Mouse (Mus musculus) right cerebral cortex, postnatal 14 days (tissue): ENCODE measurements around the gene Spred2.

Source experiments
- DNase-seq: peaks from one replicate; pipeline ENCODE4 v3.0.0; 2022

Gene Spred2

DNA sequence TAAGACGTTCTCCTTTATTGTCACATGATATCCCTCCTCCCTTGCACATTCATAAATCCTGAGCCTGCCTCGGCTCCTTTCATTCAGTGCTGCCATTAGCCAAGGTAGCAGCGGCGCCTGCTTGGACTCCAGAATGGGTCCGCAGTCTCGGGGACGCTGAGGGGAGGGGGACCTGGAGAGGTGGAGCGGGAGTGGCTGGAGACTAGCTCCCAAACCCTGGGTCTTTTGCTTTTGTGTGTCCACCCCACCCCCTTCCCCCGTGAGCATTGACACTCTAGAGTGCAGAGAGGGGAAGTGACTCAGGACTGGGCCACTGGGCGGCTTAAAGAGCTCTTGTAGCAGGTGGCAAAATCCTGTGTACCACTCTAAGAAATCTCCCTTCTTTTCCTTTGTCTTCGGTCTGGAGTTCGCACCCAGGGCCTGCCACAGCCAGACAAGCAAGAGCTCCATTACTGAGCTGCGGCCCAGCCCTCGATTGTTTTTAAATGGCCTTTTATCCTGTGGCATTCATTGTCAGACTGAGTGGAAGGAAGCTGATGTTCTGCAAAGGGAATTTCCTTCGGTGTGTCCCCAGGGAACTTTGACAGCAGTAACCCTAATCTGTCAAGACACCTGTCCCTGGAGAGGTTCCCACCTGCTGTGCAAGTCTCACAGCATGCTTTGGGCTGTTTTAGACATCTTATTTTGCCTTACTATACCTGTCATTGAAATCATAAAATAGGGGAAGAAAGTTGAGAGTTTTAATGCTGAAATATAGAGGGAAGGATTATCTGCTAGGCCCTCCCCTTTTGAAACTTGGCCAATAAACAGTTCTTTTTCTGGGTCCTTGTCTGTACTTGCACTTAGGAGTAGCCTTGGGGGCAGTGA lies 2.0 kb downstream of the Spred2 start:
- peak; percentile 29 for DNase-seq

DNA sequence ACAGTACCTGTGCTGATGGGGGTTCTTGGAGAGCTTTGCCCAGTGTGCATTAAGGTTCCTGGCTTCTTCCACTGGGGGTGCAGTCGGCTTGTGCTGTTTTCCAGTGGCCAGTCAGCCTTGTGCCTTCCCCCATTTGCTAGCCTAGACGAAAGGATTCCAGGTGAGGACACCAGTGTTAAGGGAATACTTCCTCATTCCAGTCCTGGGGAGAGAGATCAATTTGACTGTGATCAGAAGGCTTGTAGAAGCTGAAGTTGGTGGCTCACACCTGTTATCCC lies 2.6 kb downstream of the Spred2 start:
- DNase-seq = no peak

DNA sequence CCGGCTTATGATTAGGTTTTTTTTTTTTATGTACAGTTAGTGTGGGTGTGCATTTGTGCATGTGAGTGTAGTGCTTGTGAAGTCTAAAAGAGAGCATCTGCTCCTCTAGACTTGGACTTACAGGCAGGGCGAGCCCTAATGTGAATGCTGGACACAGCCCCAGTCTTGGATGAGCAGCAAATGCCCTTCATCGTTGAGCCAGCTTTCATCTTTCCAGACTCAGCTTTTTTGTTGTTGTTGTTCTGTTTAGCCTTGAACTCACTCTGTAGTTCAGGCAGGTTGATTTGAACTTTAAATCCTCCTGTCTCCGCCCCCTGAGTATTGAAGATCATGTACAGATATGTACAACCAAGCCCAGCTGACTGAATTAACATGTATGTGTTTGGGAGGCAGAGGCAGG lies 4.5 kb downstream of the Spred2 start:
- no peak for DNase-seq

DNA sequence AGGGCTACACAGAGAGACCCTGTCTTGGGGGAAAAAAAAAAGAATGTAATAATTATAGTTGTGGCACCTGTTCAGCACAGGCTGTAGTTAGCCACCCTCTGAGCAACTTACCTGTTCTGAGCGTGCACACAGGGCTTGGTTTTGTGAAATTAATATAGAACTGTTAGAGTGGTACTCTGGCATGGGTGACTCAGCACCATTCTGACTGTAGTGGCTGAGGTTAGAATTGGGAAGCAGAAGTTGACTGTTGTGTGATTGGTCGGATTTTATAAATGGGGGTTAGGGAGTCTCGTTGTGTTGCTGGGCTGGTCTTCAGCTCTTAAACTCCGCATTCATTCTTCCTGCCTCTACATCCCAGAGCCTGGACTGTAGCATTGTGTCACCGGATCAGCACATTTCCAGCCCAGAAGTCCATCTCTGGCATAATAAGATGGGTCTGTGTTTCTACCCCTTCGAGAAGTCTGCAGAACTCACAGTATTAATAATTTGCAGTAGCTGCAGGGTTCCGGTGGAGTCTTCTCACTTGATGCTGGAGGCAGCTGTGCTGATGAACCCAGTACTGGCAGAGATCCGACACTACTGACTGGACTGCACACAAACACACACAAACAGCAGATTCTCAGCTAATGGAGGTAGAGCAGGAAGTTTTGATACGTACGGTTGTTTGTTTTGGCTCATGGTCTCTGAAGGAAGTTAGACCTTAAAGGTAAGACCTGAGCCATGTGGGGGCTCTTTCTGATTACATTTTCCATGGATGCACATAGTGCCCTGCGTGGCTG lies 5.1 kb downstream of the Spred2 start:
- DNase-seq = no peak

DNA sequence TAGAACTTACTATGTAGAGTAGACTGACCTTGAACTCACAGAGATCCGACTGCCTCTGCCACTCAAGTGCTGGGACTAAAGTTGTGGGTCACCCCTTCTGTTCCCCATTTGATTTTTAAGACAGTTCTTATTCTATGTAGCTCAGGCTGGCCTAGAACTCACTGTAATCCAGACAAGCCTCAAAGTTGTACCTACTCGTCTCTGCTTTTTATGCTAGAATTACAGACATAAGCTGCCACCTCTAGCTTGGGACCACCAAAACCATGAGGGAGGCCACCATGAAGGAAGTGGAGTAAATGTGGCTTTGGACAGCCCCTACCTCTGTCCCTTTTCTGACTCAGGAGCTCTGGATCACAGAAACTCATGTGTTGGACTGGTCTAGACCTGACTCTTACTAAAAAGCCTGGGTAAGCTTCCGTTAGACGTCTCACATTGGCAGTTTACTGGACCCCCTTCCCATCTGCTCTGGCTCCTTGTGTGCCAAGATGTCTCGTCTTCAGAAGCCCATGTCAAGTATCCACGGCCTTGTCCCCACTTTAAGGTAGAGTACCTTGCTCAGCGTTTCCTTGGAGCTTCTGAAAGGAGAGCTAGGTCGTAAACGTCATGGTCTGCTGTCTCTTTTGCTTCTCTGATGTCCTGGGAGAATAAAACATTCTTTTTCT lies 7.5 kb downstream of the Spred2 start:
- no peak for DNase-seq

DNA sequence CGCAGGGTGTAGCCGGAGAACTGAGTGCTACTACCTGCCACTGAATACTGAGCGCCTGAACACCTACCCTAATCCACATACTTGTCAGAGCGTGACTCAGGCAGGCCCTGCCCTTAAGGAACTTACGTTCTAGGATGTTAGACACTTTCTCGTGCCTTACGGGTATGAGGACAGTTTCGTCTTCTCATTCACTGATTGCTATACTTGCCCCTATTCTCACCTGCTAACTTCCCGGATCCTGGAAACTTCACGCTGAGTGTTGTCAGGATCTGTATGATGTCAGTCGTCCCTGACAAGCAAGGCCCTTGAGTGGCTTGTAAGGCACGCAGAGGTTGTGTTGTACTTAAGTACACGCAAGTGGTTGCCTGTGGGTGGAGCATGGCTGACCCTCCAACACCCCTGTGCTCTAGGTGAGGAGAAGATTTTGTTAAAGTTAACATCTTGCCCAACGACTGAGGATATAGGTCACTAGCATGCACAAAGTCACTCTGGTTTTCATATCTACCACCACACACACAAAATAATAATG lies 8.9 kb downstream of the Spred2 start:
- no peak for DNase-seq

DNA sequence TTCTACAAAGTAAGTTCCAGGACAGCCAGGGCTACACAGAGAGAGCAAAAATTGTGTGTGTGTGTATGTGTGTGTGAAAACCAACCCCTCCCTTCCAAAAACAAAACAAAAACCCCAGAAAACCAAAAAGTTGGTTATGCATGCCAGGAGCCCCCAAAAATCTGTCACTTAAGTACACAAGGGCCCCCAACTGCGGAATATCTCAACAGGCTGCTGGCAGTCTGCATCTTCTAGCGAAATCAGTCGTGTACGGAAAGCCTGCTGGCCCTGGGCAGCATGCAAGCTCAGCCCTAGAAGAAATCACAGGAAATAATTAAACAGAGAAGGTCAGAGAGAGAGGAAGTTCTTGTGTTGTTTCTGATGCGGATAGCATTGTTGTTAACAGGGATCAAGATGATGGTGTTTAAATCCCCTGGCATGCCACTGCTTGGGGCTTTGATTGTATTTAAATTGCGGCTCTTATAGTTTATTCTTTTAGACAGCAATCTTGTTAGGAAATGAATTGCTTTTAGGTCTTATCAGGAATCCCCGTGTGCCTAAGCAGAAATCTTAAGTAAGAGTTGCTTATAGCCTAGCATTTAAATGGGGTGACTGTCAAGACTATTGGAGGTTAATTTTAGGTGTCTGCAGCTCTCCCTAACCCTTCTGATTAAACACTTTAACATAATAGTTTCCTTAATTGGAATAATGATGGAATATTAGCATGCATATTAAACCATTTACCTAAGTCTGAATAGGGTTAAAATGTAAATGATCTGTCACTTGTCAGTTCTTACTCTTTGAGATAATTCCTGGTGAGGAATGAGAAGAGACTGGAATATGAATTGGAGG lies 11.6 kb downstream of the Spred2 start:
- DNase-seq = no peak

DNA sequence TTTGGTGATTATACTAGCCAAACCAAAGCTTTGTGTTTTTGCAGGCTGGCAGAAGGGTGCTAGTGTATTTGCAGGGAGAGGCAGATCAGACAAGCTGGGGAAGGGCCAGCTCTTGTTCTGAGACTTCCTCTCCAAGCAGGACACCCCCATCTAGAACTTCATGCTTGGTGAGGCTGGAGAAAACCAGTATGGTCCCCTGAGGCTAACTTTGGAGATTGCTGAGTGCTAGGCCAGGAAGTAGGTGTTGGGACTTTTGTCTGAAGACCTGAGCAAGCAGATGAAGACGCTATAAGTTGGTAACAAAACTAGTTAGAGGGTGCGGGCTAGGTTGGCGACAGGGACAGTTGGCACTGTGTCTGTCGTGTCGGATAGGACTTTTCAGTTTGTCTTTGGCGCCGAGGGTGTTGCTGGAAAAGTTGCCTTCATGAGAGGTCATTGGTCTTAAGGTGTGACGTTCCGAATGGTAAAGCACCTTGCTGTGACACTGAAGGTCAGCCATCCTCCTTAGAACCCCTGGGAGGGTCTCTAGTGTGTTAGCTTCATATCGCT lies 14.4 kb downstream of the Spred2 start:
- no peak for DNase-seq

DNA sequence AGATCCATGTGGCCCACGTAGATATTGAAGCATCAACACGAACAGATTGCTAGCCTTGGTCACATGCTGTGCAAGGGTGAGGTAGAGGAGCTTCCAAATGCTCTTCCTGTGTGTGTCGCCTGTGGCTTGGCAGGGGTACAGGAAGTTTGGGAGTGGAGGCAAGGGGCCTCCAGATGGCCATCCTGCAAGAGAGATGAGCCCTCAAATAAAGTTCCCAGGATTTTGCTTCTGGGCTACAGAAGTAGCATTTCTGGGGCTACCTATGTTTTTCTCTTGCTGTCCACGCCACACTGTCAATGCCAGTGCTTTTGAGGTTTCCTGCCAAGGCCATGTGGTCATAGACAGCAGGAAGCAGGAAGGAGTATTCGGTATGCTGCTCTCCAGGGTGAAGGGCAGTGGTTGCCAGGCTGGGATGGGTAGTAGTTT lies 15.1 kb downstream of the Spred2 start:
- no peak for DNase-seq

DNA sequence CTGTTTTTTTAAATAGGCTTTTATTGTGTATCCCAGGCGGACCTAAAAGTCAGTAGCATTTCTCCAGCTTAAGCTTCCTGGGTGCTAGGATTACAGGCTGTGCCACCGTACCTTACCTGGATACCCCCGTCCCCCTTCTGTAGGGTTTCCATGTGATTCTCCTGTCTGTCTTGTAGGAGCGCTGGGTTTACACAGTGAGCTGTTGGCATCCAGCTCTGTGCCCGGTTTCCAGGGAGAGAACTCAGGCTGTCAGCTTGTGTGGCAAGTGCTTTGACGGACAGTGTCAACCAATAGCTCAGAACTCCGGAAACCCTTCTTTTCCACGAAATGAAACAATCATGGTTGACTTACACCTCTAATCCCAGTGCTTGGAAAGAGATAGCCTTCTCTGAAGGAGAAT lies 15.7 kb downstream of the Spred2 start:
- no peak for DNase-seq

DNA sequence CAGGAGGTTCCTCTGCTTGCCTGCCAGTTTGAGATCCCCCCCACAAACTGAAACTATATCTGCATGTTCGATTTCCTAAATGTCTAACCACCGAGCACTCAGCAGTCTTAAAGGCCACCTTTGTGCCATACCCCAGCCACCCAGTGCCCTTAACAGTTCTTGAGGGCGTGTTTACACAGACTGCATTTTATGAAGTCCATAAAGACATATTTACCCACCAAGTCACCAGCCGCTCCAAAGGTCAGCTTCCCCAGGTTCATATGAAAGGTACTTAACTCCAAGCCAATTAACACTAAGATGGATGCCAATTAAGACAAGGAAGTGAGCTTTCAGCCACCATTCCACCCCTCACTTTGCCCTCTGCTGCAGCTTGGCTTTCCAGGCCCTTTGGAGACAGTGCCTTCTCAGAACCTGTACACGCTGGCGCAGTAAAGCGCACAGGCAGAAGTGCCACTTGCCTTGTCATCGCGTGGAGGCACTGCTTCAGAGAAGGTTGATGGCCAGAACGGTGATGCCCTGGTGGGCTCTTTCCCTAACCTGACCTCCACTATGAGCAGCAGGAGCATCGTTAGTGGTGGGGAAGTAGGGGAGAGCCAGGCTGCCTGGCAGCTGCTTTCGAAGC lies 17.1 kb downstream of the Spred2 start:
- no peak for DNase-seq

DNA sequence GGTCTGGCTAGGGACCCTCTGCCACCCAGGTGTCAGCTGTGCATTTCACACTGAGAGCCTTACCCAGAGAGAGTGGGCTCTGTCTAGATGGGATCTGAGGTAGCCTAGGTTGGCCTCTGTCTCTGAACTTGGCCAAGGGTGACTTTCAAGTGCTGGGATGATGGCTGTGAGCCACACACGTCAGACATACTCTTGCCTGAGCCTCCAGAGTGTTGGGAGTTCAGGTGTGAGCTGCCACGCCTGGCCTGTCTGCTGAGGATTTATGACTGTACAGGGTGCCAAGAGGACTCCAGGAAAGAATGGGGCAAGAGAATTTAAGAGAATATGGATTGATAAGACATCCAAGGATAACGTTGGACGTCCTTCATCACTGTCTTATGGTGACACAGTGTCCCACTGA lies 17.8 kb downstream of the Spred2 start:
- DNase-seq = no peak

DNA sequence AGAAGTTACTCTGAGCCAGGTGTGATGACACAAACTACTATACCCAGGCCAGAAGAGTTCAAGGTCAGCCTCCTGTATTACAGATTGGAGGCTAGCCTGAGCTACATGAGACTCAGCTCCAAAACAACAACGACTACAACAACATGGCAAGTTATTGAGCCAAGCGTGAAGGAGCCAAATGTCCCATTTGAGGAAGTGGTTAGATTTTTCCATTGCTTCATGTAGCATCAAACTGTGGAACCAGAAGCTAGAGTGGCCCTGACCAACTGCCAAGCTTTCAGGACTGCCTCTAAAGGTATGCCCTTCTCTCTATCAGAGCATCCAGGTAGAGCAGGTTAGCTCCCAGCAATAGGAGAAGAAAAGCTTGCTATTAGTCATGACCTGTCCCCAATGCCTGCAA lies 19.6 kb downstream of the Spred2 start:
- DNase-seq = no peak

DNA sequence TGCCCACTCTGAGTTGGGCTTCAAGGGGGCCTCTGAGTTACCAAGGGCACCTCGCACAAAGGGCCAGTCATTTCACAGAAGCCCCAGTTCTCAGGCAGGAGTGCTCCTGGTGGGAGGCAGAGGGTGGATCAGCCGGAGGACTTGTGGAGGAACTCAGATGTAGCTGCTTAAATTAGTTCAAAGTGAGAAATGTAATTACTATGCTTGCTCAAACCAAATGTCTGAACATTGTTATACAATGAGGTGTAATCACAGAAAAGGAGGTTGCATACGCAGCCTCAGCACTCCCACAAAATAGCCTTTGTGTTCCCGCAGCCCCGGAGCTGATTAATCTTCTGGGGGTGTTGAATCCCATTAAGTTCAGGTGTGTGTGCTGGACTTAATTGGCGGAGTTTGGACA lies 20.5 kb downstream of the Spred2 start:
- no peak for DNase-seq

DNA sequence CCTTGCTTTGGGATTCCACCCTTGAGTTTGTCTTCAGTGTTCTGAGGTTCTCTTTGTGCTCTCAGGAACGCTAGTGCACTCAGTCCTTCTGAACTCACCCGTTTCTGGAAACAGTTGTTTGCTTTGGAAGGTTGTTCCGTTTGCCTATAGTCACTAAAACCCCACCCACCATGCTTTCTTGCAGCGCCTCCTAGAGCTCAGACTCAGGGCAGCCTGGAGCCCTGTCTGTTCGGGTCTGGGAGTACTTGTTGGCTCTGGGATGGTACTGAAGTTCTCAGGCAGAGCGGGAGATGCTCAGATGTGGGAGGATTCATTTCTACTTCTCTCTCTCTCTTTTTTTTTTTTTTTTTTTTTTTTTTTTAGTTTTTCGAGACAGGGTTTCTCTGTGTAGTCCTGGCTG lies 22.5 kb downstream of the Spred2 start:
- no peak for DNase-seq

DNA sequence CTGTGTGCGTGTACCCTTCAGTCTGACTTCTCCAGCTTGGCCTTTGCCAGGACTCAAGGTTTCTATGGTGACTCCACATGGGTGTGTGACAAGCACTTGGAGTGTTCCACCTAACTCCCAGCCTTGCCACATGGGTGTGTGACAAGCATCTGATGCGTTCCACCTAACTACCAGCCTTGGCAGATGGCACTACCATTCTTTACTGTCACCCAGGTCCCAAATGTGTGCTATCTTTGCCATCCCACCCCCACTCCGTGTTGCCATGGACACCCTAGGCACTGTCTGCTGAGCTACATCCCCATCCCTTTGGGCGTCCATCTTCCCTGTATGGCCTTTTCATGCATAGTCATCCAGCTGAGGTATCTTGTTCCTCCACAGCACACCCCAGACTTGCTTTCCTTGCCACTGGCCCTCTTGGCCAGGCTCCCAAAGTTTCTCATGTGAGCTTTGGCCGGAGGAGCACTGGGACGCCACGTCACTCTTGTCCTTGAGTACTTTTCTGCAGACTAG lies 23.5 kb downstream of the Spred2 start:
- DNase-seq = peak; percentile 19

DNA sequence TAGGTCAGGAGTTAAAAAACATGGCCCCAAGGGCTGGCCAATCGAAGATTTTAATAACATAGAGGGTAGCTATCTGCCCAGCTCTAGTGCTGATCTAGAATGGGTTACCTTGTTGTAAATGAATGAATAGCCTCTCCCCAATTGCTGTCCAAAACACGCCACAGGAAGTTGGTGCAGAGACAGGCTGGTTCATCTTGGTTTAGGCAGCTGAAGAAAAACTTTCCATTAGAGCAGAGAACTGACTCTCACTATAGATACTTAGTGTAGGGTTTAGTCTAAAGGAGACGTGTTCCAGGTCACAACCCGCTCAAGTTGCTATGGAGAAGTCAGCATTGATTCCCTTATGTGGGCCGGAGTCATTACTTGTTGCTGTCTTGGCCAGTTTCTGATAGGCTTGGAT lies 25.6 kb downstream of the Spred2 start:
- no peak for DNase-seq

DNA sequence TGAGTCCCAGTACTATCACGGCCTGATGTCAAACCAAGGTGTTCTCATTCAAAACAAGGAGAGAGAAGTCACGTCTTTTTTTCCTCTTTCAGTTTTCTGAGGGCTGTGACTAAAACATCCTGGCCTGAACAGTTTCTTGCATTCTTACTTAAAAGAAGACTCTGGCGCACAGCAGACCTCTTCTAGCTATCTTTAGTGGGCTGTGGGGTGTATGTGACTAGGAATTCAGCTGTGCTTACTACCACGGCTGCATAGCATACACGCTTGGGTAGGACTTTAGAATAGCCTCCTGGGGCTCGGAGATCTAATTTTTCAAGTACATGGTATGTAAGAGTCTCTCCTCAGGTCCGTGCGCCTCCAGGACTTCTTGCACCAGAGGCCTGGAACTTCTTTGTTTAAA lies 26.0 kb downstream of the Spred2 start:
- DNase-seq = no peak

DNA sequence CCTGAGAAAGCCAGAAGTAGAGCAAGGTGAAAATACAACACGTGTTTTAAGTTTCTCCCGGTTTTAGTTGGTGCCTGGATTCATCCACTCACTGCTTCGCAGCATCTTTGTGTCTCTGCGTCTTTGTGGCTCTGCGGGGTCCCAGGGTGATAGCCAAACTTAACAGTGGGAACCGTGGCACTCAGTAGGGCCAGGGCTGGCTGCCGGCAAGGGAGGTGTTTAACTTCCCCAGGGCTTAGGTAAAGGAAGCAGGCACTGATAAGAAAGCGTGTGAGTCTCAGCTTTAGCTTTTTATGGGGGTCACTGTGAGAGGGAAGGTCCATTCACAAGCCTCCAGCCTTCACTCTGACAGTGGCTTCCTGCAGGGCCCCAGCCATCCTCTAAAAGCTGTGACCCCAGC lies 28.8 kb downstream of the Spred2 start:
- DNase-seq = no peak

DNA sequence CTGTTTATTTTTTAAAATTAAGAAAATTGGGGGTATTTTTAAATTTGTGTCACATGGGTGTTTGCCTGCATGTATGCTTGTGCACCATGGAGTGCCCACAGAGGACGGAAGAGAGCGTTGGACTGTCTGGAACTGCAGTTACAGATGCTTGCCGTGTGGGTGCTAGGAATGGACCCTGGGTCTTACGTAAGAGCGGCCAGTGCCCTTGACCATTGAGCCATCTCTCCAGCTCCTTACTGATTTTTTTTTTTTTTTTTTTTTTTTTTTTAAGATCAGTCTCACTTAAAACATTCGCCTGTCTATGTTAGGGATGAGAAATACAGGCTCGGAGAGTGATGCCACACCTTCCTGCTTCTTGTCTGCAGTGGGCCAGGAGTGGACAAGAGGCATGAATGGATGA lies 29.7 kb downstream of the Spred2 start:
- DNase-seq = no peak

DNA sequence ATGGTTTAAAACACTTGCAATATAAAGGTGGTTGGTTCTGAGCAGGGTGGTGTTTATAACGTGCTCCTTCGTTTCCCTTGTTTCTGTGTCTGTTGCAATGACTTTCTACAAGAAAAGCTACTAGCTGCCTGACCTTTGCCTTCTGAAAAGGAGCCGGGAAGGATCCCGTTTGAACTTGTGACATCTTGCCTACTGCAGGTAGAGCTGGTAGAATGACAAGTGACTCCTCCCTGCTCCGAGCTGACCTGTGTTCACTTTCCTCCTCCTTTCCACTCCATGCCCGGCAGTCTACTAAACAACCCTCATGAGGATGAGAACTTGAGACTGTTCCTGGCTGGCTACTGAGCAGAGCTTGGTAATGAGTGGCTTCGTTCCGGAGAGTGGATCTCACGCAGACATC lies 30.9 kb downstream of the Spred2 start:
- no peak for DNase-seq

DNA sequence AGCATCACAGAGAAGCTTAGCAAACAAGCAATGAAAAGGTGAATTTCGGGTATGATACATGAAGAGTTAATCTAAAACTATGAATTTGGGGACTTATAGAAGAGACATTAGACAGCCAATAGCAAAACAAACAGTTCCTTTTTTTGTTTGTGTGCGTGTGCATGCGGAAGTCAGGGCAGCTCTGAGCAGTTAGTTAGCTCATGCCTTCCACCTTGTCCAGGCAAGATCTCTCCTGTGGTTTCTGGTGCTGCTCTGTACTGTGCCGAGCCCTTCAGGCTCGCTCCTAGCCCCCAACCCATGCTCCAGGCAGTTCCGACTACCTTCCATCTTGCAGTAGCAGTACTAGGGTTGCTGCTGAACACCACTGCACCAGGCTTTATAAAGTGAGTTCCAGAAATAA lies 31.5 kb downstream of the Spred2 start:
- no peak for DNase-seq
